Mouse (Mus musculus) induced T-regulatory cell, adult 2 months (primary cell): ENCODE measurements at regions not wholly inside any gene's neighbourhood (a gene's known extent, or its start where the extent isn't known, plus 50 kb on each side); places are given as distances from the start of the nearest gene placed in this dataset.

ENCODE experiments used
- DNase-seq: peaks from one replicate; pipeline ENCODE4 v3.0.0-alpha.2; 2012; ENCODE audit warnings: low read depth

DNA sequence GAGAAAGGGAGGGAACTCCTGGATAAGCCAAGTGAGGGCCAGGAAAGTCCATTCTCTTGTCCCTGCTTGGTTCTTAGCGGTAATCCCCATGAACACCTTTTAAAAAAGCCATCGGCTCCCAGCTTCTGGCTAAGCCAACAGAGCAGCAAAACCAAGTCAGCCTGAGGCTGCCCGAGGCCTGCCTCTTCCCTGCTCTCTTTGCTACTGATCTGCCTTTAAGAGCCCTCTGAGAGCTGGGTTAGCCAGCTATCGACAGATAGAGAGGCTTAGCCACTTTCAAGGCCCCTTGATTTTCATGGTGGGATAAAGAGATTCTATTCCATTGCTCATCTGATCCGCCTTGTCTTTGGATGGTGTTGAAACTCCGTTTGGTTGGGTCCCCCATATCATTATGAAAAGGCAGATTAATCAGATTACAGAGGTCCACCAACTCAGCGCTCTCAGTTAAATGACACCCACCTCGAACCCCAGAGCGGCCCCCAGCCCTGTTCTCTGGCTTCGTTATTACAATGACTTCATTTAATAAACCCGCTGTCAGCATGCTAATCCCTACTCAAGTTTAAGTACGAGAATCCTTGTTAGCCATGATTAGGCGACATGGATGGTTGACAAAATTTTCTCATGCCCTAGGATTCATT is 66.1 kb downstream of the Slc4a3 start:
- DNase-seq, result no peak

DNA sequence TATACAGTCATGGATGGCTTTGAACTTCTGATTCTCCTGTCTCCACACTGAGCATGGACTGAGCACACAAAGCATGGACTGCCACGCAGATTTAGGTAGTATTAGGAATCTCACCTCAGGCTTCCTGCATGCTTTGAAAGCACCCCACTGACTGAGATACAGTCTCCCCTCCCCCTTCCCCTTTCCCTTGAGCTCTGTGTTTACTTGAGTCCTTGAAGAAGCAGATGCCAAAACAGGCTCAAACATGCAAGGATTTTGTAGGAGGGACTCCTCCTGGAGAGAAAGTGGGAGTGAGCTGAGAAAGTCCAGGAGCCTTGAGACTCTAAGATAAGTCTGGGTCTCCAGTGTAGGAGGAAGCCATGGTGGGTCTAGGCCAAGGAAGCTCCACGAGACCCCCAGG is 67.1 kb downstream of the Slc4a3 start:
- DNase-seq, result no peak

- DNase-seq, result no peak
These were observed 70.9 kb downstream of the Slc4a3 start for GRCm38 (mm10) chr1:75616971-75617370.

DNA sequence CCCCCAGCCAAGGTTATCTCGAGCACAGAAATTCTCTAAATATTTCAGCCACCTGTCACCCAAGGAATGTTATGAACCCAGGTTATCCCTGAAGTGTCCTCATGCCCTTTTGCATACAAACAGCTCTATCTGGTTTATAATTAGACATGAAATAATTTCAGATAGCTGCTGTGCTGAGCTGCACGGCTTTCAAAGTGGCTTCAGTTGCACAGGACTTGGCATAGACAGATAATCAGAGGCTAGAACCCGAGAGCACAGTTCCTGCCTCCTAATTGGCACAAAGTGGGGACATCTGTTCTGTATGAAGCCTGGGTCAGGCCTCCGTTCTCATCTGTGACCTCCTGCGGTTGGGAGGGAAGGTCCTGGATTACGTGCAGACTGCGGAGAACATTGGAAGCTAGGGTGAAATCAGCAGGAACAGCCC is 72.3 kb downstream of the Slc4a3 start:
- DNase-seq, result no peak

DNA sequence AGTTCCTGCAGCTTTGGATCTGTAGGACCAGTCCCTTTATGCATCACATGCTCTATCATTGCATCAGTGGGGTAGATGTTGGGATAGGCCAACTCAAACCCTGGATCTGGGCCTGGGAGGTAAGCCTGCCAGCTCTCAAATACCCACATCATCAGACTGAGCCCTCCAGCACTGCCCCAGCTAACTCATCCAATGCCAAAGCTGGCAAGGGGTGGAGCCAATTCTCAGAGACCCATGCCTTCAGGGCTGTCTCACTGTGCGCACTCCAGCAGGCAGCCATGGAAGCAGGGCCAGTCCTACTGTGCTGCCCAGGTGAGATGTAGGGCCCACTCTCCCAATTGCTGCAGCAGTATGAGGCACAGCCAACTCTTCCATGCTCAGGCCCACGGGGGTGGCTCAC is 84.2 kb downstream of the Slc4a3 start:
- DNase-seq, result no peak

GRCm38 (mm10) chr1:75631729-75632128 is 85.7 kb downstream of the Slc4a3 start:
- no peak for DNase-seq

GRCm38 (mm10) chr1:75635591-75635990 is 89.5 kb downstream of the Slc4a3 start:
- DNase-seq, result no peak

- DNase-seq, result no peak
These were observed 93.2 kb downstream of the Slc4a3 start for GRCm38 (mm10) chr1:75639031-75640001.

DNA sequence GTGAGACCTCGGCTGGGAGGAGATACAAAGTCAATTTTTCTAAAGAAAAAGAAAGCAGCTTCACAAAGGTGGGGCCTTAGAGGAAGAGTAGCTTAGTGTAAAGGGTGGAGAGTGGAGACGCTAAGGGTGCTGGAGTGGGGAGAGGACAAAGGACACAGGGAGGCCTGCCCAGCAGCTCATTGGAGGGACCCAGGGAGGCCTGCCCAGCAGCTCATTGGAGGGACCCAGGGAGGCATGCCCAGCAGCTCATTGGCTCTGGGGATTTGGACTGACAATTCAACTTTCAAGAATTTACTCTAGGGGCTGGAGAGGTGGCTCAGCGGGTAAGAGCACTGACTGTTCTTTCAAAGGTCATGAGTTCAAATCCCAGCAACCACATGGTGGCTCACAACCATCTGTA is 96.4 kb downstream of the Slc4a3 start:
- DNase-seq, result no peak

DNA sequence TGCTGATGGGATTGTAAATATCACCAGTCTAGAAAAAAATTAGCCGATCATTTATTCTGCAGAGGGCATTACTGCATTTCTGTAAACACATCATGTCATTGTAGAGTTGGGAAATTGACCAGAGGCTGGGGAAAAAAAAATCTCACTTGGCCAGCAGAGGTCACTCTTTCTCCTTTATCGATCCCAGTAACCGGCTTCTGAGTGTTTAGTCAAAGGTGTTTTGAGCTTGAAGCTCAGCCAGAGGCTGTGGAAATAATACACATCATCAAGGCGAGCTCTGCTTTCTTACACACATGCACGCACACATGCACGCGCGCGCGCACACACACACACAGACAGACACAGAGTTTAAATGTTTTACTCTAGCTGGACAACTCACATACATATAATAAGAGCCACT is 106.5 kb downstream of the Slc4a3 start:
- peak; percentile 17 for DNase-seq

GRCm38 (mm10) chr1:75652987-75653573 is 107.0 kb downstream of the Slc4a3 start:
- no peak for DNase-seq

DNA sequence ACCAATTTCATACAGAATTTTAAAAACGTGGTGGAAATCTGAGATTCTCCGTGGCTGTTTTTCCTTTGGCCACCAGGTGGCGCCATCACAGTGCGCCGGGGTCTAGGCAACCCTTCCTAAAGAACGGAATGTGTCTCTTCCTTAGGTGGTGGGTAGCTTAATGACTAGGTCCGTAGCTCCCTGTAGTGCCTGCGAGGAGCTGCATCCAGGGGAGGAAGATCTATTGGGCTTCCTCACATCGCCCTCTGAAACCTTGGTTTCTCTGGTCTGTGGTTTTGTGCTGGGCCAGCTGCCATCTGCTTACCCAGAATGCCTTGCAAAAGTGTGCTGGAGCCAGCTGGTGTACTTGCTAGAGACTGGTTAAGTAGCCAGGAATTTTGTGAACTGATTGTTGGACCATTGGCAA is 107.6 kb downstream of the Slc4a3 start:
- DNase-seq, result peak; percentile 5

- no peak for DNase-seq
These were observed 110.5 kb downstream of the Slc4a3 start for GRCm38 (mm10) chr1:75656592-75656991.

GRCm38 (mm10) chr1:75660336-75661100 is 114.5 kb downstream of the Slc4a3 start:
- DNase-seq, result no peak

- DNase-seq, result no peak
These were observed 116.3 kb downstream of the Slc4a3 start for GRCm38 (mm10) chr1:75662141-75662990.

DNA sequence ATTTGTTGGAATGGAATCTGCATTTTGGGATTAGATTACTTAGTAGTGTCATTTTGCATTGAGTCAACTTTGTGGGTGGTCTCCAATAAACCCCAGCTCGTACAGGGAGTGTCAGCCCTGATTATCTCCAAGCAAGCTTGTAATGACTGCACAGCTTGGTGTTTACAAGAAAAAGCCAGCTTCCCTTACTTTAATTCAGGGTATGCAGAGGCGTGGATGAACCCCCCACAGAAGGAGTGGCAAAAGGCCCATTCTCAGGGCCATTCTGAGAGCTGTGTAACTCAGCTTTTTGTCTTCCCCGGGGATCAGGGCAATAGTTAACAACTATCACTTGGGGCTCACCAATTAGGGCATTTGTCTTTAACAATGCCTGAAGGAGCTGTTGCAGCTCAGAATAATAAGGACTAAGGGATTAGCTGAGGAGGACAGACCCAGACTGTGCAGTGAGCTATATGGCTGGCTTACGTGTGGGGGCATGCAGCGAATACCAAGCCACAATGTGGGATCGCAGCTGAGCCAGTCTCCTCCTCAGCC is 121.7 kb downstream of the Slc4a3 start:
- DNase-seq, result no peak

- no peak for DNase-seq
These were observed 130.2 kb downstream of the Slc4a3 start for GRCm38 (mm10) chr1:75676295-75676694.

DNA sequence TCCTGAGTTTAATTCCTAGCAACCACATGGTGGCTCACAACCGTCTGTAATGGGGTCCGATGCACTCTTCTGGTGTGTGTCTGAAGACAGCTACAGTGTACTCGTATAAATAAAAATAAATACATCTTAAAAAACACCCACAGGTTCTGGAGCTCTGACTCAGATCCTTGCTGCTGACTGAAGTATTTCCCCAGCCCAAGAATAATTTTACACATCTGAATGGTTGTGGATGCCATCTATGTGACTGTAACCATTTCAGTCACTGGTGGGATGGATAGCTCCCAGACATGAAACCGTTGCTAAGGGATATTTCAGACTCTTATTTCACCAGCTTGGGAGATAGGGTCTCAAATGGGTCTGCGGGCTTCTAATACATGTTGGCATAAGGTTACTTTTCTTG is 131.6 kb downstream of the Slc4a3 start:
- no peak for DNase-seq

DNA sequence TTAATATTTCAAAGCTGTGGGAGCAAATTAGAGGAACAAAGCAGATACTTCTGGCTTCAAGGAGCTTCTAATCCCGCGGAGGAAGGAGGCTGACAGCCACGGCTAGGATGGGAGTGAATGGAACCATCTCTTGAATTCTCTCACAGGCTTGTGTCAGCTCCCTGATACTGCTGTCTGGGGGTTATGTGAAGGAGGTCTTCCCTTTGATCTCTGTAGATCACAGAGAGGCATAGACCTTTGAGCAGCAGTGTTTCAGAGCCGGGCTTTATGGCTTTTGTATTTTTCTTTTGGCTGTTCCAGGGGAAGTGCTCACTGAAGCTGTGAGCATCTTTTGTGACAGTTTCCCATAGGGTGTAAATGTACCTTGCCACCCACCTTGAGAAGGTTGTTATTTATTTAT is 132.2 kb downstream of the Slc4a3 start:
- no peak for DNase-seq

GRCm38 (mm10) chr1:75680366-75680765 is 134.3 kb downstream of the Slc4a3 start:
- no peak for DNase-seq

GRCm38 (mm10) chr1:75681913-75682312 is 135.8 kb downstream of the Slc4a3 start:
- no peak for DNase-seq
